Mouse (Mus musculus) layer of hippocampus, adult 6 months (tissue): Measurements from ENCODE around the gene Smim6. TPM values are rescaled to one million over a fixed set of nuclear protein-coding genes. Genes with fewer than 3 reads are reported as not detected.

Experiments used
- long read RNA-seq, 2 experiments: library from polyadenylated mRNA; unstranded; transcript quantifications; one replicate each; pipeline ENCODE4 v2.0.0; 2019 to 2020
- polyA plus RNA-seq: library from polyadenylated mRNA; unstranded; fragments of <200 nt; fragmentation: Nextera tagmentation; gene quantifications from 2 replicates; pipeline ENCODE4 v1.2.3, GENCODE M21; 2021

The Smim6 gene
- 0.15 TPM in 1 of 2 replicates, not detected in the other for polyA plus RNA-seq
- long read RNA-seq, experiment 1, result 0 reads
- long read RNA-seq, experiment 2, partial matches to known transcripts, result 0 of 1 reads
- long read RNA-seq, experiment 2, other reads (novel, unspliced or antisense), result 1 of 1 reads

GRCm38 (mm10) chr11:115911632-115912376 is at the start of gene Smim6:
Smim6 (plus strand) TSS chr11:115912017.

GRCm38 (mm10) chr11:115899486-115900266 is 12.1 kb upstream of the Smim6 start, which contains the start of gene Smim5:
Smim5 (plus strand) TSS chr11:115899966.

DNA sequence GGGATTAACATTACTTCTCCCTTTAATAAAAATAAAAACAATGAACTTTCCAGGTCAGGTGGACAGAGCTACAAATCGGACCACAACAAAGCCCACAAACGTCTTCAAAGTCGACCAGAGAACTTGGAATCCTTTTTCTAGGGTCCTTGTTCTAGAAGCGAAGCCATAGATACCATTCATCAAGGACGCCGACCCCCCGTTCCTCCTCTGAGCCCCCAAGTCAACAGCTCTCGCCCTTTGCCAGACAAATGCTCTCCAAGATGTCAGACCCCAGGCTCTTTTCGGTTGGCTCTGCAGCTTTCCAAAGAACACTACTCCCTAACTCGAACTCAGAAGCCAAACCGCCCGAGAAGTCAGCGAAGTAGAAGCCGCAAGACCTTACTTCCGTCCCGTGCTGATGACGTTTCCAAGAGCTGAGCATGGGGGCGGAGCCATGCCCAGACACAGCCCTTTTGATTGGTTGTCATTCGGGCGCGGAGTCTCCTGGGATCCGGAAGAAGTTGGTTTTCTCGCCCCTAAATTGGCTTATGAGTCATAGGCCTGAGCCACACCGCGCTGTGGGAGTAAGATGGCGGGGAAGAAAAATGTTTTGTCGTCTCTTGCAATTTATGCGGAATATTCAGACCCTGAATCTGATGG is 21.4 kb downstream of the Smim6 start, which contains the start of the genes Sap30bp and Recql5:
Gene Sap30bp, plus strand, starts transcription at position 175 of the 639 bp plus-strand sequence.
Gene Recql5, minus strand, starts transcription at position 370 of the 639 bp plus-strand sequence.

Other genes starting within 250 kb of the Smim6 start
- gene Grb2, start 203.4 kb upstream of the Smim6 start, polyA plus RNA-seq, result 18.7 and 19.3 TPM in 2 replicates
- gene Tmem94, start 146.6 kb upstream of the Smim6 start, polyA plus RNA-seq, result 23.9 and 25.3 TPM in 2 replicates
- gene Caskin2, start 98.4 kb upstream of the Smim6 start, polyA plus RNA-seq, result 12.0 and 17.7 TPM in 2 replicates
- gene Tsen54, start 97.3 kb upstream of the Smim6 start, polyA plus RNA-seq, result 5.2 and 6.0 TPM in 2 replicates
- gene Llgl2, start 88.0 kb upstream of the Smim6 start, polyA plus RNA-seq, result 3.8 and 4.4 TPM in 2 replicates
- gene Myo15b, start 53.6 kb upstream of the Smim6 start, polyA plus RNA-seq, result 0.23 and 0.24 TPM in 2 replicates
- gene Smim5, start 12.1 kb upstream of the Smim6 start, polyA plus RNA-seq, result 3.2 and 7.6 TPM in 2 replicates
- 32.7 and 36.5 TPM in 2 replicates for gene Sap30bp, start 21.3 kb downstream of the Smim6 start, polyA plus RNA-seq
- gene Recql5, start 21.5 kb downstream of the Smim6 start, polyA plus RNA-seq, result 5.4 and 5.5 TPM in 2 replicates
- gene Itgb4, start 62.7 kb downstream of the Smim6 start, polyA plus RNA-seq, result 3.2 and 5.2 TPM in 2 replicates
- 24.3 and 24.9 TPM in 2 replicates for gene Galk1, start 100.7 kb downstream of the Smim6 start, polyA plus RNA-seq
- gene H3f3b, start 115.9 kb downstream of the Smim6 start, polyA plus RNA-seq, result 331 and 336 TPM in 2 replicates
- gene Unk, start 118.3 kb downstream of the Smim6 start, polyA plus RNA-seq, result 6.5 and 9.1 TPM in 2 replicates
- gene Unc13d, start 165.9 kb downstream of the Smim6 start, polyA plus RNA-seq, result 1.4 TPM in 2 replicates
- gene Wbp2, start 175.0 kb downstream of the Smim6 start, polyA plus RNA-seq, result 285 and 304 TPM in 2 replicates
- 3.4 and 4.0 TPM in 2 replicates for gene Trim47, start 215.2 kb downstream of the Smim6 start, polyA plus RNA-seq
- 1.7 and 1.8 TPM in 2 replicates for gene Trim65, start 219.1 kb downstream of the Smim6 start, polyA plus RNA-seq
- gene Mrpl38, start 226.9 kb downstream of the Smim6 start, polyA plus RNA-seq, result 70.8 and 78.4 TPM in 2 replicates